ENCODE assay signal across 8 mouse cellular contexts in the genomic region with DNA sequence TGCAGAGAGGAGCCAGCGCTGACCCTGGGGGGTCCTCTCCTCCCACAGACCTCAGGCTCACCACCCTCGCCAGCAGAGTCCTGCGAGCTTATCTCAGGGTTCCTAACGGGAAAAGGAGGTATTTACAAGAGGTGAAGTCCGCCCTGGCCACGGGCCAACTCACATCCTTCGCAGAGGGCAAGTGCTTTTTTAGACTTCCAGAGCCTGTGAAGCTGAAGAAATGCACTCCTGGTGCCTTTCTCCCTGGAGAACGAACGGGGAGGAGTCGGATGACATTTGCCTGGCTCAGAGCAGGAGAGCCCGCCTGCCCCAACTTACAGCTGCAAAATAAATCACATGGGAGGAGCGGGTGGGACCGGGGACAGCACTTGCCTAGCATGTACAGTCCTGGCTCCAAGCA. TPM values are rescaled to one million over a fixed set of nuclear protein-coding genes. Genes with fewer than 3 reads are reported as not detected.
A peak's percentile ranks its signal among the peaks of the same experiment; 100 is the strongest.
DNase-seq lines count a peak whose midpoint lies in the region.
"Had no signal": no experiment of that assay in that cellular context is flagged by ENCODE, and none has a peak within 500 bp of the region (broad histone marks: within the 10 kb centered on the region; RNA-seq: fewer than 3 reads in every experiment).

No protein-coding gene starts in this region.

- H3K27me3 ChIP-seq in heart, embryonic 10.5 days (ENCODE audit: insufficient read depth, poor library complexity, severe bottlenecking), result peaks cover 78% of the 10 kb centered on the region

- no peaks in the 10 kb centered on the region for H3K36me3 ChIP-seq in heart, embryonic 10.5 days

- DNase-seq in MN1 (ENCODE audit: low spot score) (peak; percentile 19), NIH3T3 (ENCODE audit: low read depth) (peak; percentile 14)
- DNase-seq in heart, embryonic 10.5 days (ENCODE audit: low spot score), result no peak
- peak; percentile 64 to 71 for DNase-seq in kidney, postnatal 25 days
- DNase-seq in layer of hippocampus, postnatal 14 days (ENCODE audit: low spot score in 2 of 2), result no peak
- DNase-seq in layer of hippocampus, adult 8-10 months (ENCODE audit: low spot score in 2 of 2), result no peak
- DNase-seq in B cell, adult 2 months, result no peak

- H3K27ac ChIP-seq in heart, embryonic 10.5 days, result peak overlapping the region; percentile 53

- no peak overlapping the region for H3K4me3 ChIP-seq in heart, embryonic 10.5 days
- H3K4me3 ChIP-seq: myocyte had no signal

- 12% methylated on average over 13 of the region's 13 CpGs for WGBS in heart, embryonic 10.5 days

- H3K4me1 ChIP-seq in heart, embryonic 10.5 days, result peaks cover 32% of the 10 kb centered on the region

- H3K9me3 ChIP-seq in heart, embryonic 10.5 days, result no peaks in the 10 kb centered on the region

RNA-seq across cellular contexts. Expression of a gene that starts 56.4 kb away (rescaled TPM):
- polyA plus RNA-seq in heart, embryonic 10.5 days (2016; fragmentation: Nextera tagmentation; extraction: Ambion mirVana), result 3.1 and 41.3 TPM in 2 replicates
- 1 to 10 TPM in 1 of 2 experiments, under 1 TPM in 1; 0.92 to 1.5 TPM for total RNA-seq in layer of hippocampus, postnatal 14 days (2021)
- total RNA-seq in layer of hippocampus, adult 8-10 months (2022), result 1 to 10 TPM in 1 of 4 experiments, under 1 TPM in 3; 0.52 to 1.1 (median 0.59) TPM
- polyA plus RNA-seq: myocyte had no signal

Comparison
In these comparisons a context has a peak if more than half of its experiments do, and no peak if none do; other contexts are left out.
1. DNase-seq: peak in MN1 (single experiment), NIH3T3 (single experiment) and kidney, postnatal 25 days (2 of 2); none in heart, embryonic 10.5 days (single experiment), layer of hippocampus, postnatal 14 days (0 of 2), layer of hippocampus, adult 8-10 months (0 of 2) and B cell, adult 2 months (0 of 2).